Mouse (Mus musculus): ENCODE measurements around the gene Susd1.

The Susd1 gene

DNA sequence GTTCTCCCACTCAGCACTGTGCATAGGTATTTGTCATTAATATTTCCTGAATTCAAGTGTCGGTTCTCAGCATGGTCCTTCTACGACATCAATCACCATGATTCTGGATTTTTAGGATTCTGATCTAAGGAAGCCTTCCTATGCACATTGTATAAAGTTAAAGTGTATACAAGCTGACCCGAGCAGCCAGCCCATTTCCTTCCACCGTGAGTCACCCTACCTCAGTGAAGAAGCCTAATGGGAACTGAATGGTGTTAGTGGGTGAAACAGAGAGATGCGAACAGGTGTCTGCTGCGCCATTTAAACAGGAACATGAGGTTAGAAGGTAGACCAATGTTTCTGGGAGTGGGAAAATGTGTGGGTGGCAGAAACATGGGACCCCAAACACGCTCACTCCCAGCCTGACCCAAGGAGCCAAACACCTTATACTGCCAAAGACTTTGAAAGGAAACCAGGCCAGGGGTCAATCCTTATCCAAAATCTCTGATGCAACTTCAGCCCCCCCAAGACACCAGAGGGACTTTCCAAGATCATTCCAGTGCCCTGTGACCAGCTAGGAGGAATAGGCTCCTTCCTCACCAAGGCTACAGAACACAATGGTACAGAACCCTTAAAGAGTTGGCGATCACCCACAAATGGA, 99.4 kb downstream of the Susd1 start:
- no peak for DNase-seq (ENCODE audit: low spot score)

DNA sequence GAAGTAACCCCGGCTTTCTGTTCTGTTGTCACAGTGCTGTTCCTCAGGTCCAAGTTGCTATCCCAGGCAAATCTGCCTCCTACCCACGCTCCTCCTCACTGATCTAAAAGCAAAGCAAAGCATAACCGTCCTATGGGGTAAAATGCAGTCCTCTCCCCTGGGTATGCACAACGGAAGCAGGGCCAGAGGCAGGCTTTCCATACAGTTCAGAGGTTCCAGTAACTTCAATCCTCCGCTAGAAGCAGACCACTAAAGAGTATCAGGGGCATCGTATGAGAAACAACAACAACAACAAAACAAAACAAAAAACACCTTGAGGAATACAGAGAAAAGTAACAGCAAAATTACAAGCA, 100.9 kb downstream of the Susd1 start:
- no peak for DNase-seq (ENCODE audit: low spot score)

DNA sequence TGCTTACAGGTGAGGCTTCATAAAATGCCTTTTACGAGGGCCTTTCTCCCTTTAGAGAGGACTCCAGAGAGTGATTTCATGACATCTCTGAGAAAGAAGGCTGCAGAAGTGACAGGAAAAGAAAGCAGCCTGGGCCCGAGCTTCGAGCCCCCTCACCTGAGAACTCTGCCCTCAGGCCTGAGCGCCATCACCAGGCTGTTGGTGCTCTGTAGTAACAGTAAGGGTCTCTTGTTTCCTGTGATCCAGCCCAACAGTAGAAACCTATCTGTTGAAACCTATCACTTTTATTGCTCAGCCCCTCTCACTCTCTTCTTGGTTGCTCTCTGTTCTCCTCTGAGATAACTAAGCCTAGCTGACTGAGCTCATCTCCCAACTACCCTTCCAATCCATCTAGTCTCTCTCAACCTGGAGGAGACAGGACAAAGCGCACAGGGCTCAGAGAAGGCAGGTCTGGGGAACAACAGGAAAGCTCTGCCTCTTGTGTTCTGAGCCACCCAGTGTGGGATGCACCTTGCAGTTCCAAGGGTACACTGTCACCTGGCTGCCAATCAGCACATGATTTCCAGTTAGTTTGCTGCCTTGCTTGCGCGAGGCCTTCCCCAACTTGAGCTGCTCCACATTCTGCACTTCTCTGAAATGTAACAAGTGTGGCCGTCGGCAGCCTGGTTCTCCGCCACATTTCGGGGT, 101.4 kb downstream of the Susd1 start:
- no peak for DNase-seq (ENCODE audit: low spot score)

- no peak for DNase-seq (ENCODE audit: low spot score)
These were observed 102.0 kb downstream of the Susd1 start for GRCm38 (mm10) chr4:59336439-59336809.

GRCm38 (mm10) chr4:59335616-59336438, 102.6 kb downstream of the Susd1 start:
- peak; percentile 87 for DNase-seq (ENCODE audit: low spot score)

DNA sequence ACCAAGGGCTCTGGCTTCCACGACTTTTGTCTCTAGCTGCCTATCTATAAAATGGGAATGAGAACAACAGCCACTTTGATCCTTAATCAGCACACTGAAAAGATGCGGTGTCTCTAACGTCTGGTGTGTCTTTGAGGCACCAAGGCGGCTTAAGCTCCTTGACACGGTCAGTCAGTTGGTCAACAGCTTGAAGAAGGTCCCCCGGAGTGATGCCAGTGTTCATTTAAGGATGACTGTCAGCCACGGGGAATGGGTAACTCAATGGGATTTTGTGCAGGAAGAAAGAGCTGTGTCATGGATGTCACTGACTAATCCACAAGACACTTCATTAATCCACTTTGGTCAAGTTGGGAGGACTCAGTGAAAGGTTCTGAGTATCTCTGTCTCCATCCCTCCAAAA, 103.3 kb downstream of the Susd1 start:
- DNase-seq (ENCODE audit: low spot score): no peak

- no peak for DNase-seq (ENCODE audit: low spot score)
These were observed 104.2 kb downstream of the Susd1 start for GRCm38 (mm10) chr4:59334236-59334635.

DNA sequence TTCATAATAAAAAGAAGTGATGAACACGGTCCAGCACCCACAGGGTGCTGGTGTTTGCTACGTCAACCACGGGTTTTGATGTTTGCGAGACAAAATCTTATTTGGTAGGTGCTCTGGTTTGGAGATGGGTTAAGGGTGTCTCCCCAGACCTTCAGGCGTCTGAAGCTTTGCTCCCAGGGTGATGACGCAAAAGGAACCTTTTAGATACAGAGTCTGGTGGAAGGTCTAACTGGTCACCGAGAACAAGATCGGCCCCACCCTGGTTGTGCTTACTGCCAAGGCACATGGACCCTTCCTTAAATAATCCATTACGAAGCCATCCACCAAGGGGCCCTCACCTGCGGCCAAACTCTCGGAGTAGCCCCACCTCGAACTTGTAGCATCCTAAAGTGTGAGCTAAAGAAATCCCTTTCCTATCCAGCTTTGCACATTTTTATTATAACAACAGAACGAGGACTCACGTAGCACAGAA, 105.0 kb downstream of the Susd1 start:
- no peak for DNase-seq (ENCODE audit: low spot score)

DNA sequence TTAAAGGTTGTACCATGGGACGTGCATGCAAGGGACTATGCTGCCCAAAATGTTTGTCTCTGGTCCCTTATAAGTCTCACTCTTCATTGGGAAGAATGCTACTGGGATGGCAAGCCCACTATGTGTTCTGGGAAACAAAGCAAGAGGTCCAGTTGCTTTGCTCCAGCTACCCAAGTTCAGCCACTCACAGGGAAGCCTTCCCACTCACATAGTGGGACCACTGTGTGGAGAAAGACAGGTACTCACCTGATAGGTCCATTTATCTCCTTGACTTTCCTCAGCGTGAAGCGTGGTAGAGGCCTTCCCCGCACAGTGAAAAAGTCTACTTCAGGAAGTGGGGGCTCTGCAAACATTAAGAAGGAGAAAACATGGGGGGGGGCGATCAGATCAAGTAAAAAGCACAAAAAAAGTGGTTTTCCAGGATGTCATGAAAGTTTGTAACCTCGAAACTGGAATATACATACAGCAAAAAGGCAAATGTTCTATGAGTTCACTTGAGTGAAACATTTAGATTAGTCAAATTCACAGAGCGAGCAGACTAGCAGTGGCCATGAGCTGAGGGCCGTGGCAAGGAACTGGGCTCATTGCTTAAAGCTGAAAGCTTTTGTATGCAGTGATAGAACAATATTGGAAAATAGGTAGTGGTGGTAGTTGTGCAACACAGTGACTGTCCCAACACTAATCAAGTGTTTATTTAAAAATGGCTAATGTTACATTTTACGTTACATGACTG, 105.6 kb downstream of the Susd1 start:
- DNase-seq (ENCODE audit: low spot score): no peak

DNA sequence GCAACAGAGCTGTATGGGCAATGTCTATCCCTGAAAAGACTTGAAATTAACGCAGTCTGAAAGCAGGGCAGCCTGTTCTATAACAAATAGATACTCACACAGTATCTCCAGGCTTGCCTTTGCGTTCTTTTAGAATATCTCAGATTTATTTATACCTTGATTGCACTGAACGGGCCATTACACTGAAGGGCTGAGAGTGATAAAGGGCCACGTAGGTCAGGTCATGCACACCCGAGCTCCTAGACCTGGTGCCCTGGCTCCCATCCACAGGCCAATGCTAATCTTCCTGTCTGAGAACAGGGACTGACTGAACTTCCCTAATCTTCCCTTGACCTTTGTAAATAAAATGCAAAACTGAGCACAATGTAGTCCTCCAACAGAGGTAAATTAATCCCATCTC, 106.3 kb downstream of the Susd1 start:
- DNase-seq (ENCODE audit: low spot score): no peak

DNA sequence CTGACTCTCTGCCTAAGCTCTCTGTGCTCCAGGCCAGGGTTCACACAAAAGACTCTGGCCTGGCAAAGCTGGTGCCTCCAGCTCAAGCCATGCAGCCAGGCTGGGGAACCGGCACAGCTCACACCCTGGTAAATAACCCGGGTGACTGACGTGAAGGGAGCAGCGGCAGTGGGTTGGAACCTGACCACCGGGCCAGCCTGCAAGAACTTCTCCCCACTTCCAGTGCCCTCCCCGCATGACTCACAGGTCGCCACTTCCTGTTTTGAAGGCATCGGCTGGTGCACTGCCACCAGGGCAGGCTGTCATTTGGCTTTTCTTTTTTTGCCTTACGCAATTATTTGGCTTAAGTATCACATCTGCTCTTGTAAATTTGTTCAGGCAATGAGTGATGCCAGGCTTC, 106.8 kb downstream of the Susd1 start:
- DNase-seq (ENCODE audit: low spot score): peak; percentile 97

- no peak for DNase-seq (ENCODE audit: low spot score)
These were observed 107.3 kb downstream of the Susd1 start for GRCm38 (mm10) chr4:59330961-59331604.

- DNase-seq (ENCODE audit: low spot score): peak; percentile 49
These were observed 108.8 kb downstream of the Susd1 start for GRCm38 (mm10) chr4:59329461-59330304.

DNA sequence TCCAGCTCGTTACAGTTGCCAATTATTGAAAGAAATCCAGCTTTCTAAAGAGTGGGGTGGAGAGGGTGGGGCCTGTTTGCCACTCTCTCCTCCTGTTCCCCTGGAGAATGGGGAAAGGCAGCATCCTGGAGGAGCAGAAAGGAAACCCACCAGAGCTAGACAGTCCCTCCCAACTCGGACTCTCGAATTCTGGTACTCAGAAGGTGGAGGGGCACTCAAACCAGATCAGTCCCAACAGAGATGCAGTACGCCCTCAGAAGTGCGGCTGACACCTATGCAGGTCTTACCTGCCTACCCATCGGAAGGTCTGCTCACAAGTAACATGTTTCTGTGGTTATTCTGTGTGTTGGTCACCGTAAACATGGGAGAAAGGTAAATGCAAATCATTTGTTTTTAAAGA, 109.6 kb downstream of the Susd1 start:
- DNase-seq (ENCODE audit: low spot score): no peak

- DNase-seq (ENCODE audit: low spot score): no peak
These were observed 110.4 kb downstream of the Susd1 start for GRCm38 (mm10) chr4:59327986-59328385.

DNA sequence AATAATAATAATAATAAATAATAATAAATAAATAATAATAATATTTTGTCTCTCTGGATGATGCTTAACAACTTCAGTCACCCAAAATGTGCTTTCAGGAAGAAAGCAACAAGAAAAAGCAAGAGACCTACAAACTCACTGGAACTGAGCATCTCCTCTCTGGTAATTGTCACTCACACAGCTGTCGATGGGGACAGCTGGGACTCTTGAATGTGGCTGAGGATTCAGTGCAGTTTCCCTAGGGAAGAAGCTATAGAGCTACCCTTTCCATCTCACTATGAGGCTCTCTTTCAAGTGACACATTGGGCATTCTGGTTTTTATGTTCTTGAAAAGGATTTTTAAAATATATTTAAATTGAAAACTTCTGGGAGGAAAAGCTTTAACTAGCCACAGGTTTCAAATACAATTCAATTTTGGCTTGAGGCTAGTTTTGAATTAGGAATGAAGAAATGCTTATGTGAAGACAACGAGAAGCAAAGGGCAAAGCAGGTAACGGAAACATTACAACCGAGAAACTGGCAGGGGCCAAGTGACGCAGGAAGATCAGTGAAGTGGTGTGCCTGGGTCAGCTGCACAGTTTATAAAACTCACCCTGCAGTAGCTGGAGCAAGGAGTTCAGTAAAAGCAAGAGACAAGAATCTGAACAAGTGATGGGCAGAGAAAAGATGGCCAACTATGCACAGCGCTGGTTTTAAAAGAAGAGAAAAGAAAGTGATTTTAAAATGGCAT, 112.2 kb downstream of the Susd1 start:
- DNase-seq (ENCODE audit: low spot score): no peak

- DNase-seq (ENCODE audit: low spot score): no peak
These were observed 114.1 kb downstream of the Susd1 start for GRCm38 (mm10) chr4:59324317-59324716.

GRCm38 (mm10) chr4:59323231-59323651, 115.2 kb downstream of the Susd1 start:
- peak; percentile 65 for DNase-seq (ENCODE audit: low spot score)

GRCm38 (mm10) chr4:59322733-59323132, 115.7 kb downstream of the Susd1 start:
- DNase-seq (ENCODE audit: low spot score): no peak

- DNase-seq (ENCODE audit: low spot score): no peak
These were observed 116.4 kb downstream of the Susd1 start for GRCm38 (mm10) chr4:59322056-59322455.
